Mouse (Mus musculus): Measurements from ENCODE around the gene Tmem207. TPM values are rescaled to one million over a fixed set of nuclear protein-coding genes. Genes with fewer than 3 reads are reported as not detected.

The Tmem207 gene
- not detected in 2 replicates for polyA plus RNA-seq (2015; fragmentation: Nextera tagmentation; extraction: Ambion mirVana)

GRCm38 (mm10) chr16:26526669-26527068 is at the start of gene Tmem207:
Tmem207 (minus strand) TSS chr16:26526769.
- H3K4me1 ChIP-seq (replicated peaks; ENCODE audit: control insufficient read depth, insufficient read depth, low read length), result no peaks in the 10 kb centered on the region
- no peak within 1 kb of the TSS for H3K4me3 ChIP-seq (ENCODE audit: low read depth, low read length)
- no peak for ATAC-seq
- H3K27ac ChIP-seq (ENCODE audit: low read depth, low read length), result no peak within 1 kb of the TSS
- H3K27me3 ChIP-seq (replicated peaks; ENCODE audit: control insufficient read depth, insufficient read depth, low read length), result no peaks in the 10 kb centered on the region
- WGBS, result 88% methylated on average over 4 of the region's 4 CpGs
- no peak for TF ChIP-seq CTCF (IDR thresholded peaks at IDR 0.05; ENCODE audit: low read depth)
- H3K9ac ChIP-seq (ENCODE audit: low read depth, low read length), result no peak within 1 kb of the TSS
- no peaks in the 10 kb centered on the region for H3K9me3 ChIP-seq (ENCODE audit: control insufficient read depth)
- H3K36me3 ChIP-seq (ENCODE audit: control insufficient read depth, insufficient read depth), result no peaks in the 10 kb centered on the region
- H3K4me2 ChIP-seq (replicated peaks; ENCODE audit: low read depth), result no peak within 1 kb of the TSS

DNA sequence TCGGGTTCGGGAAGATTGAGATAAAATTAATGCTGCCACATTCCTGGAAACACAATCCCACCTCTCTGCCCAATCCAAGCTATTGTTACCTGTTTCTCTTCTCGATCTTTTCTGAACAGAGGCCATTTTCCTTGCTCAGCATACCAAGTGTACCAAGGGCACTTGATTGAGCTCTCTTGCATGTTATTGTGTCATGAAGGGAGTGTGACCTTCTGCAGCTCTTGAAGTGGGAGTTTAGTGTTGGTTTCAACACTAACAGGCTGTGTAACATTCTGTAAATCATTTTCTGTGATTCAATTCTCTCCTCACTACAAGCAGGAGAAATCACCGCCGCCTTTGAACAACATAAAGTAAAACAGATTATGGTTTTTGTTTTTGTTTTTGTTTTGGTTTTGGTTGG is 47.6 kb upstream of the Tmem207 start:
- 91% methylated on average over 5 of the region's 5 CpGs for WGBS
- H3K4me1 ChIP-seq (replicated peaks; ENCODE audit: control insufficient read depth, insufficient read depth, low read length), result no peaks in the 10 kb centered on the region
- no peak overlapping the region for H3K9ac ChIP-seq (ENCODE audit: low read depth, low read length)
- no peak overlapping the region for H3K4me3 ChIP-seq (ENCODE audit: low read depth, low read length)
- H3K36me3 ChIP-seq (ENCODE audit: control insufficient read depth, insufficient read depth), result no peaks in the 10 kb centered on the region
- H3K4me2 ChIP-seq (replicated peaks; ENCODE audit: low read depth), result no peak overlapping the region
- TF ChIP-seq CTCF (IDR thresholded peaks at IDR 0.05; ENCODE audit: low read depth), result no peak
- no peaks in the 10 kb centered on the region for H3K27me3 ChIP-seq (replicated peaks; ENCODE audit: control insufficient read depth, insufficient read depth, low read length)
- no peak for ATAC-seq
- no peaks in the 10 kb centered on the region for H3K9me3 ChIP-seq (ENCODE audit: control insufficient read depth)
- no peak overlapping the region for H3K27ac ChIP-seq (ENCODE audit: low read depth, low read length)

DNA sequence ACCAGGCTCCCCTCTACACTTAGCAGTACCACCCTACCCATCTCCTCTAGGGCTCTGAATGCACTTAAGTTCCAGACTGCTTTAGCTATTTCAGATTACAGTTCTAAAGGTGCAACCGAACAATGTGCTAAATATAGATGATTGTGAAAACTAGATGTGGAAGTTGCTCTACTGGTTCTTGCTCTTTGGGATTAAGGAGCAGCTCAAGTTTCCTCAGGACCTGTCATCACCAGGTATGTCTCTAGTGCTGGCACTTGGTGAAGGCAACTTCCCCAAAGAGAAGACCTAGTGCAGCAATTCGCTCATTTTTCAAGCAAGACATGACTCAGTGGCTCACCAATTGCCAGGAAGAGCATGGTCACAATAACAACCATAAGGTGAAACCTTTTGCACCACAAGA is 45.3 kb upstream of the Tmem207 start:
- Histone ChIP-seq H3K4me3 (ENCODE audit: low read depth, low read length) (no peak overlapping the region), H3K36me3 (ENCODE audit: control insufficient read depth, insufficient read depth) (no peaks in the 10 kb centered on the region), H3K4me1 (replicated peaks; ENCODE audit: control insufficient read depth, insufficient read depth, low read length) (no peaks in the 10 kb centered on the region), H3K9me3 (ENCODE audit: control insufficient read depth) (no peaks in the 10 kb centered on the region), H3K9ac (ENCODE audit: low read depth, low read length) (no peak overlapping the region), H3K27ac (ENCODE audit: low read depth, low read length) (no peak overlapping the region), H3K27me3 (replicated peaks; ENCODE audit: control insufficient read depth, insufficient read depth, low read length) (no peaks in the 10 kb centered on the region), H3K4me2 (replicated peaks; ENCODE audit: low read depth) (no peak overlapping the region)
- no peak for TF ChIP-seq CTCF (IDR thresholded peaks at IDR 0.05; ENCODE audit: low read depth)
- WGBS, result 83% methylated on average over 2 of the region's 2 CpGs
- no peak for ATAC-seq

GRCm38 (mm10) chr16:26569387-26569978 is 42.9 kb upstream of the Tmem207 start:
- no peaks in the 10 kb centered on the region for H3K4me1 ChIP-seq (replicated peaks; ENCODE audit: control insufficient read depth, insufficient read depth, low read length)
- H3K4me2 ChIP-seq (replicated peaks; ENCODE audit: low read depth), result no peak overlapping the region
- TF ChIP-seq CTCF (IDR thresholded peaks at IDR 0.05; ENCODE audit: low read depth), result no peak
- no peak for ATAC-seq
- no peaks in the 10 kb centered on the region for H3K36me3 ChIP-seq (ENCODE audit: control insufficient read depth, insufficient read depth)
- H3K9ac ChIP-seq (ENCODE audit: low read depth, low read length), result no peak overlapping the region
- no peak overlapping the region for H3K27ac ChIP-seq (ENCODE audit: low read depth, low read length)
- no peaks in the 10 kb centered on the region for H3K27me3 ChIP-seq (replicated peaks; ENCODE audit: control insufficient read depth, insufficient read depth, low read length)
- no peak overlapping the region for H3K4me3 ChIP-seq (ENCODE audit: low read depth, low read length)
- H3K9me3 ChIP-seq (ENCODE audit: control insufficient read depth), result no peaks in the 10 kb centered on the region

DNA sequence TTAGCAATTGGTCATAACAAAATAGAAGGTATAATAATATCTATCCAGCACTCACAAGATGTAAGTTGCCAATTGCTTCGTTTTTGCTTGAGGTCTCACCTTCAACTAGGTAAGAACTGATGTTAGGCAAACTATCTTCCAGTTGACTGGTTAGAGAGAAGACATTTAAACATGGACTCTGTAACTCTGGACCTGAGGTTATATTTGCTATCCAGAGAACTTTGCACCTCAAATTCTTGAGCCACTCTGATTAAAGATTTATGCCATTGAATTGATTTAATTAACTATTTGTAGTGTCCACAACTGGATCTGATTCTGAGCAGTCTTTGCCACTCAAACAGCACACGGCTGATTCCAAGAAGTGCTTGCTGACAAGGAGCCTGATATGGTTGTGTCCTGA is 36.2 kb upstream of the Tmem207 start:
- ATAC-seq, result no peak
- no peak for TF ChIP-seq CTCF (IDR thresholded peaks at IDR 0.05; ENCODE audit: low read depth)
- H3K4me2 ChIP-seq (replicated peaks; ENCODE audit: low read depth), result no peak overlapping the region
- no peaks in the 10 kb centered on the region for H3K9me3 ChIP-seq (ENCODE audit: control insufficient read depth)
- H3K36me3 ChIP-seq (ENCODE audit: control insufficient read depth, insufficient read depth), result no peaks in the 10 kb centered on the region
- no peaks in the 10 kb centered on the region for H3K27me3 ChIP-seq (replicated peaks; ENCODE audit: control insufficient read depth, insufficient read depth, low read length)
- no peak overlapping the region for H3K4me3 ChIP-seq (ENCODE audit: low read depth, low read length)
- H3K4me1 ChIP-seq (replicated peaks; ENCODE audit: control insufficient read depth, insufficient read depth, low read length), result no peaks in the 10 kb centered on the region
- 77% methylated on average over 2 of the region's 2 CpGs for WGBS
- no peak overlapping the region for H3K27ac ChIP-seq (ENCODE audit: low read depth, low read length)
- no peak overlapping the region for H3K9ac ChIP-seq (ENCODE audit: low read depth, low read length)

- no peak overlapping the region for H3K9ac ChIP-seq (ENCODE audit: low read depth, low read length)
- H3K36me3 ChIP-seq (ENCODE audit: control insufficient read depth, insufficient read depth), result no peaks in the 10 kb centered on the region
- no peak for TF ChIP-seq CTCF (IDR thresholded peaks at IDR 0.05; ENCODE audit: low read depth)
- WGBS, result 54% methylated on average over 2 of the region's 2 CpGs
- H3K4me3 ChIP-seq (ENCODE audit: low read depth, low read length), result no peak overlapping the region
- no peak for ATAC-seq
- H3K4me1 ChIP-seq (replicated peaks; ENCODE audit: control insufficient read depth, insufficient read depth, low read length), result no peaks in the 10 kb centered on the region
- H3K27me3 ChIP-seq (replicated peaks; ENCODE audit: control insufficient read depth, insufficient read depth, low read length), result no peaks in the 10 kb centered on the region
- no peaks in the 10 kb centered on the region for H3K9me3 ChIP-seq (ENCODE audit: control insufficient read depth)
- no peak overlapping the region for H3K4me2 ChIP-seq (replicated peaks; ENCODE audit: low read depth)
- no peak overlapping the region for H3K27ac ChIP-seq (ENCODE audit: low read depth, low read length)
Measured at GRCm38 (mm10) chr16:26561743-26562142, 35.2 kb upstream of the Tmem207 start.

GRCm38 (mm10) chr16:26558797-26559196 is 32.2 kb upstream of the Tmem207 start:
- WGBS, result 92% methylated on average over 1 of the region's 1 CpGs
- Histone ChIP-seq H3K36me3 (ENCODE audit: control insufficient read depth, insufficient read depth) (no peaks in the 10 kb centered on the region), H3K9ac (ENCODE audit: low read depth, low read length) (no peak overlapping the region), H3K4me3 (ENCODE audit: low read depth, low read length) (no peak overlapping the region), H3K4me1 (replicated peaks; ENCODE audit: control insufficient read depth, insufficient read depth, low read length) (no peaks in the 10 kb centered on the region), H3K27me3 (replicated peaks; ENCODE audit: control insufficient read depth, insufficient read depth, low read length) (no peaks in the 10 kb centered on the region), H3K4me2 (replicated peaks; ENCODE audit: low read depth) (no peak overlapping the region), H3K27ac (ENCODE audit: low read depth, low read length) (no peak overlapping the region), H3K9me3 (ENCODE audit: control insufficient read depth) (no peaks in the 10 kb centered on the region)
- no peak for TF ChIP-seq CTCF (IDR thresholded peaks at IDR 0.05; ENCODE audit: low read depth)
- ATAC-seq, result no peak

Measured in intestine, postnatal 0 days (tissue).